Mouse (Mus musculus) E14TG2a.4 (cell line): ENCODE data around the gene Spata21.
A peak's percentile ranks its signal among the peaks of the same experiment; 100 is the strongest.

Experiments
- H3K27me3 ChIP-seq: 2 replicates; pipeline ENCODE4 v1.6.1; 2014; ENCODE audit warnings: low read length, control low read depth; ENCODE audit not compliant: insufficient read depth
- H3K36me3 ChIP-seq: 2 replicates; pipeline ENCODE4 v1.6.1; 2014; ENCODE audit warnings: low read length, control low read depth; ENCODE audit not compliant: insufficient read depth
- H3K4me1 ChIP-seq: replicated peaks from 2 replicates; pipeline ENCODE4 v1.6.1; 2014; ENCODE audit warnings: low read depth, low read length, control low read depth
- H3K4me3 ChIP-seq: replicated peaks from 2 replicates; pipeline ENCODE4 v1.5.1; 2014; ENCODE audit warnings: mild to moderate bottlenecking, low read length
- H3K9me3 ChIP-seq: 2 replicates; pipeline ENCODE4 v1.6.1; 2014; ENCODE audit warnings: low read length, control low read depth
- CTCF ChIP-seq: conservative IDR thresholded peaks from 2 replicates; pipeline ENCODE4 v1.5.1; 2014; ENCODE audit warnings: low read length
- NANOG ChIP-seq: IDR thresholded peaks from 2 replicates; pipeline ENCODE4 v1.6.1; 2014; ENCODE audit warnings: borderline replicate concordance, low read length, mixed read lengths
- POU5F1 ChIP-seq: IDR thresholded peaks from 2 replicates; pipeline ENCODE4 v1.6.1; 2014; ENCODE audit warnings: low read length, borderline replicate concordance

Spata21 gene

DNA sequence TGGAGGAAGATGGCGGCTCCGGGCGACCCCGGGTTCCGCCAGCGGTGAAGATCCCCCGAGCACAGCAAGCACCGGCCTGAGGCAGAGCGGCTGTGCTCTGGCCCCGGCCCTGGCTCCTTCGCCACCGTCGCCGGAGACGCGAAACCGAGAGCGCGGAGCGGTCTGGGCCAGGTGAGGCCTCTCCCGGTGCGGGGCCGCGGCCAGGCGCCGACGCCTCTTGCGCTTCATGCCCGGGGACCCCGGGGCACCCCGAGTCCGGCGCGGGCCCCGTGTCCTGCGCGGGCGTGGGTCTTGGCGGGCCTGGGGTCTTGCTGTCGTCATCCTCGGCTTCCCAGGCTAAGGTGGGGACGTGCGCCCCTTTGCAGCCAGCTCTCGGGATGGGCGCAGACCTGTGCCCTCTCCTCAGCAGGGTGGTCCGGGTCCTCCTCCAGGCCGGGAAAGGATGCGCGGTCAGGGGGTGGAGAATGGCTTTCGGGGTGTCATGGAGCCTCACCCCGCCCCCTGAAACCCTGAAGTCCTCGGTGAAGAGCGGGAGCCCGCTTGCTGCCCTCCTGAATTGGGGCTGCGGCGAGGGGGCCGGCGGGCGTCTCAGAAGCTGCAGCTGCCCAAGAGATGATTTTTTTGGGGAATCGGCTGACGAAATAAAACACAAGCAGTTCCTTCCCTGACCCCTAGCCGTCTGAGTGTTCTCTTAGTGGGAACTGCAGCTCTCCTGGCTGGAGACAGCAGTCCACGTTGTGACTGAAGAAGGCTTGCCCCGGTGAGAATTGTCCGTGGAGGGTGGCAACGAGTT is 60.1 kb downstream of the Spata21 start:
- Histone ChIP-seq H3K4me3 (peak overlapping the region; percentile 99), H3K27me3 (no peaks in the 10 kb centered on the region), H3K36me3 (peaks cover 16% of the 10 kb centered on the region), H3K4me1 (peaks cover 52% of the 10 kb centered on the region), H3K9me3 (no peaks in the 10 kb centered on the region)
- TF ChIP-seq NANOG (no peak), POU5F1 (no peak), CTCF (no peak)

DNA sequence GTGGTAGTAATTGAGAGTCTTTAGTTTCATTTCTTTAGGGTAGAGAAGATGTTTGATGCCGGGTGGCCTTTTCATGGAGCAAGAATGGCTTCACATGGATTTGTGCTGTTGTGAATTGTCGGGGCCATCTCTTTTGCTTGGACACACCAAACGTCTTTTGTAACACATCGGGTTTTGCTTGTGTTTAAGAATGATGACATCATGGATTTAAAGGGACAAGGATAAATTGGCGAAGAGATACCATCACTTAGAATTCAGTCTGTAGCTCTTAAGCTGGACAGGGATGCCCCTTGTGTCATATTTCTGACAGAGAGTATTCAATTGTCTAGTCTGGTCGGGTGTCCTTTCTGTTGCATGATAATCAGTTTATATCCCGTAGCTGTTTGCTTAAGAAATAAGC is 61.0 kb downstream of the Spata21 start:
- Histone ChIP-seq H3K4me3 (peak overlapping the region; percentile 99), H3K36me3 (peaks cover 16% of the 10 kb centered on the region), H3K4me1 (peaks cover 58% of the 10 kb centered on the region), H3K9me3 (no peaks in the 10 kb centered on the region), H3K27me3 (no peaks in the 10 kb centered on the region)
- TF ChIP-seq POU5F1: no peak
- TF ChIP-seq CTCF: no peak
- TF ChIP-seq NANOG: no peak

- H3K4me1 ChIP-seq: peaks cover 93% of the 10 kb centered on the region
- no peak for TF ChIP-seq NANOG
- no peak for TF ChIP-seq POU5F1
- TF ChIP-seq CTCF: no peak
- H3K27me3 ChIP-seq: no peaks in the 10 kb centered on the region
- no peaks in the 10 kb centered on the region for H3K9me3 ChIP-seq
- H3K36me3 ChIP-seq: peaks cover 40% of the 10 kb centered on the region
- H3K4me3 ChIP-seq: no peak overlapping the region
These were observed 69.4 kb downstream of the Spata21 start for GRCm38 (mm10) chr4:141157485-141157884.

- Histone ChIP-seq H3K27me3 (no peaks in the 10 kb centered on the region), H3K9me3 (no peaks in the 10 kb centered on the region), H3K36me3 (peaks cover 45% of the 10 kb centered on the region), H3K4me3 (peak overlapping the region; percentile 35; the same call in 1 of the 2 replicates), H3K4me1 (peaks cover 97% of the 10 kb centered on the region)
- TF ChIP-seq NANOG (no peak), POU5F1 (no peak), CTCF (no peak)
These were observed 70.5 kb downstream of the Spata21 start for GRCm38 (mm10) chr4:141158609-141159008.

DNA sequence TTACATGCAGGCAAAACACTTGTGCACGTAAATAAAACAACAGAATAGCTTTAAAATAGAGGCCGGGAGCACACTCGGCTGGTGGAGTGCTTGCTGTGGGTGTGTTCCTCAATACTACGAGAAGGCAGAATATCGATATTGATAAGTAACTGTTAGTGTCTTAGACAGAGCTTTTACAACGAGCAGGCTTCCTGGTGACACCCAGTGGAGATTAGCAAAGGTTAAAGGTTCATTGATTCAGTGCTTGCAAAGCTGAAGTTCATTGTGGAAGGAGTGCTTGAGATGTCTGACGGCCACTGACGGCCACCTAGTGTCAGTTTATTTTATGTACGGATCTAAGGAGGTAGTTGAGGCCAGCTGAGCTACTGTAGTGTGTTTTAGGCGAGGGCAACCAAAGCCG is 71.0 kb downstream of the Spata21 start:
- TF ChIP-seq NANOG (no peak), POU5F1 (no peak), CTCF (no peak)
- peak overlapping the region; percentile 35; the same call in 1 of the 2 replicates for H3K4me3 ChIP-seq
- H3K27me3 ChIP-seq: no peaks in the 10 kb centered on the region
- H3K4me1 ChIP-seq: peaks cover 96% of the 10 kb centered on the region
- no peaks in the 10 kb centered on the region for H3K9me3 ChIP-seq
- peaks cover 45% of the 10 kb centered on the region for H3K36me3 ChIP-seq

DNA sequence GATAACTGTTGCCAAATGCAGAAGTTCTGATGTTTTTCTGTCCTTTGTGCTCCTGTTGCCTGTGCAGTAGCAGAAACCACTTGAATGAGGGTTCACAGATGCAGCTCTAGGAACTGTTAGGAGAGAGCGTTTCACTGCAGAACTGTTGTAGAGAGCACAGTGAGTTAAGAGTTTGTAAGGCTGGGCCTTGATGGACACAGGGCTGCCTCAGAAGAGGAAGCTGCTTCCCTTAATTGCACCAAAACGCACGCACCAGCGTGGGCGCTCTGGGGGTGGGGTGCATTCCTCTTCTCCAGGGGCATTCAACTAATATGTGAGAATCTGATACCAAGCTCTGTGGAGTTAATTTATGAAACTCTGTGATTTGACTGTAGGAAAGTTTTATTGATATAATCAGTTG is 71.5 kb downstream of the Spata21 start:
- H3K9me3 ChIP-seq: no peaks in the 10 kb centered on the region
- TF ChIP-seq NANOG: no peak
- no peak for TF ChIP-seq CTCF
- TF ChIP-seq POU5F1: no peak
- H3K27me3 ChIP-seq: no peaks in the 10 kb centered on the region
- H3K36me3 ChIP-seq: peaks cover 45% of the 10 kb centered on the region
- no peak overlapping the region for H3K4me3 ChIP-seq
- H3K4me1 ChIP-seq: peaks cover 96% of the 10 kb centered on the region

DNA sequence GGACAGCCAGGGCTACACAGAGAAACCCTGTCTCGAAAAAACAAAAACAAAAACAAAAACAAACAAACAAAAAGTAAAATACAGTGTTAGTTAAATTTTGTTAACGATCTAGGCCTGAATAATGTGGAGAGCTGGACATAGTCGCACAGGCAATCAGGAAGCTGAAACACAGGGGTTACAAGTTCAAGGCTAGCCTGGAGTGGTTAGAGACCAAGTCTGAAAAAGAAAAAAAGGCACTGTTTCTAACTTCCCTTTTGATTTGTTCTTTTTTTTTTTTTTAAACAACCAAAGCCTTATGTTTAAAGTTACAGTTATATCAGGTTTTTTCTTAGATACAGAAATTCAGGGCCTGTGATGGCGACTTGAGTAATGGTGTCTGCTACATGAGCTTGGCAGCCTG is 72.1 kb downstream of the Spata21 start:
- H3K27me3 ChIP-seq: no peaks in the 10 kb centered on the region
- H3K9me3 ChIP-seq: no peaks in the 10 kb centered on the region
- no peak for TF ChIP-seq CTCF
- no peak for TF ChIP-seq POU5F1
- TF ChIP-seq NANOG: no peak

GRCm38 (mm10) chr4:141161699-141162208 is 73.6 kb downstream of the Spata21 start:
- peaks cover 96% of the 10 kb centered on the region for H3K4me1 ChIP-seq
- H3K36me3 ChIP-seq: peaks cover 35% of the 10 kb centered on the region
- H3K4me3 ChIP-seq: no peak overlapping the region
- no peaks in the 10 kb centered on the region for H3K27me3 ChIP-seq
- TF ChIP-seq CTCF: no peak
- TF ChIP-seq NANOG: no peak
- TF ChIP-seq POU5F1: no peak
- no peaks in the 10 kb centered on the region for H3K9me3 ChIP-seq

More for the DNA sequence above, 72.1 kb downstream of the Spata21 start:
- Histone ChIP-seq H3K4me1 (peaks cover 94% of the 10 kb centered on the region), H3K4me3 (no peak overlapping the region), H3K36me3 (peaks cover 40% of the 10 kb centered on the region)
